Mouse (Mus musculus) lung, adult 10 weeks (tissue): Measurements from ENCODE around the gene Jph2. TPM values are rescaled to one million over a fixed set of nuclear protein-coding genes. Genes with fewer than 3 reads are reported as not detected.

Experiments used
- polyA plus RNA-seq: library from polyadenylated mRNA; stranded (reverse); fragments of 350-450 nt; fragmentation: Illumina TruSeq; extraction: RNeasy Lipid Tissue Mini Kit (QIAGEN cat#74804); gene quantifications from one replicate; pipeline ENCODE4 v1.2.3, GENCODE M21; 2014; ENCODE audit warnings: low read depth, low replicate concordance; ENCODE audit not compliant: insufficient read depth

Jph2 gene
- 13.1 TPM for polyA plus RNA-seq

GRCm38 (mm10) chr2:163397905-163398304 is at the start of gene Jph2:
TSS of gene Jph2 (minus strand) at chr2:163397993.

DNA sequence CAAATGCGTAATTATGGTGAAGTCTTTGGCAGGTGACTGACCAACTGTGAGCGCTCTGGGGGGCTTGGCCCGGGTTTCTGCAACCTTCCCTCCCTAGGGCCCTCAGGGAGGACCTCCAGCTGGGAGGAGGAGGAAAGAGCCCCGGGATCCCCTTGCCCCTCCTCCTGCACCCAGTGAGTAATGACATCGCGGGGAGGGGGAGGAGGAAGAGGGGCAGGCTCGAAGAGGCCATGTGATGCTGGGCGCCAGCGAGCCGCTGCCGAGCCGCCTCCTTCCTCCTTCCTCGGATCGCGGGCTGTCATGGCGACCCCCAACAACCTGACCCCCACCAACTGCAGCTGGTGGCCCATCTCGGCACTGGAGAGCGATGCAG is 40.4 kb upstream of the Jph2 start, which contains the start of gene Gdap1l1:
Gene Gdap1l1 (plus strand): TSS at position 231 of the 373 bp plus-strand sequence.

GRCm38 (mm10) chr2:163424597-163424996 is 26.8 kb upstream of the Jph2 start, which contains the start of gene Oser1:
TSS of gene Oser1 (minus strand) at chr2:163424697.

Other genes with a start within 250 kb of the Jph2 start
- 7.5 TPM for gene Tox2, start 194.9 kb downstream of the Jph2 start, polyA plus RNA-seq
- 33.8 TPM for gene Oser1, start 26.7 kb upstream of the Jph2 start, polyA plus RNA-seq
- not detected for gene Gdap1l1, start 40.5 kb upstream of the Jph2 start, polyA plus RNA-seq
- 14.0 TPM for gene Fitm2, start 74.6 kb upstream of the Jph2 start, polyA plus RNA-seq
- gene R3hdml, start 94.3 kb upstream of the Jph2 start, polyA plus RNA-seq, result not detected
- gene Hnf4a, start 108.8 kb upstream of the Jph2 start, polyA plus RNA-seq, result not detected
- gene Ttpal, start 204.3 kb upstream of the Jph2 start, polyA plus RNA-seq, result 9.4 TPM
- gene Serinc3, start 247.1 kb upstream of the Jph2 start, polyA plus RNA-seq, result 365 TPM